Mouse (Mus musculus) natural killer cell, adult 2 months (primary cell): Measurements from ENCODE around the gene Hap1.
A peak's percentile ranks its signal among the peaks of the same experiment; 100 is the strongest.
"Not testable (repeated sequence)": the region's sequence is repeated elsewhere in the genome, so short reads cannot be mapped to it uniquely, and the experiment has no call there.

Source experiments
- DNase-seq, 2 experiments: peaks; one replicate each; pipeline ENCODE4 v3.0.0; 2022; ENCODE audit warnings: low spot score in 2 of 2

Gene Hap1

GRCm38 (mm10) chr11:100389931-100390445, 34.1 kb upstream of the Hap1 start:
- no peak for DNase-seq

- no peak for DNase-seq
Measured at GRCm38 (mm10) chr11:100388588-100388987, 32.7 kb upstream of the Hap1 start.

- no peak for DNase-seq
Measured at GRCm38 (mm10) chr11:100387589-100388375, 31.9 kb upstream of the Hap1 start.

- DNase-seq: no peak
Measured at GRCm38 (mm10) chr11:100387111-100387510, 31.2 kb upstream of the Hap1 start.

DNA sequence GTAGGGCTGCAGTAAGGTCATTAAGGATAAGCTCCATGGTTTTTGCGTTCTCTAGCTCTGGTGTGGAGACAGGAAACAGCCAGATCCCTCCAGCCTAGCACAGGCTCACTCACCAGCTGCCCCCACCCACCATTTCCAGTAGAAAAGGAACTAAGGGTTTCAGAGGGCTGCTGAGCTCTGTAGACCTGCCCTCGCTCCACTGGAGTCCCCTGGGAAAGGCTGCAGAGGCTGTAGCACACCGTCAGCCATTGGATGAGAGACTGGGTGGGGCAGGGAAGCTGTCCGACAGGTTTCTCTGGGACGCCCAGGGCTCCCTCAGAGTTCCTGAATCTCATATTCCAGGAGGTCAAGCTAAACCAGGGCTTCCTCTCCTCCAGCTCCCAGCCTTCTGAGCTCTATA, 30.7 kb upstream of the Hap1 start:
- DNase-seq: no peak

DNA sequence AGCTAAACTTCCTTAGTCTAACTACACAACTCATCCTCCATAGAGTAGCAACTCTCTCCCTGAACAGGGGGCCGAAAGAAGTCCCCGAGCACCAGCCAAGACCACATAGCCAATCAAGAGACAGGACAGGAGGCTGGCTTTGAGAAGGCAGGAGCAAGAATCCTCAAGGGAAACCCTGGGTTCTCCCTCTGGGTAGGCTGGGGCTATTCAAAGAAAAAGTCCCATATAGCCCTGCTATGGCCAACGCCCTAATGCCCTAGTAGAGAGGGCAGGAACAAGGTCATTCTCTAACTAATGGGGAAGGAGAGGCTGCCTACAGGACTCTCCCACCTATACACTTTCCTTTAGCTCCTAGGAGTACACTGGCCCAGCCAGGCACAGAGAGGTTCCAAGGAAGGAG, 29.1 kb upstream of the Hap1 start:
- DNase-seq: no peak

DNA sequence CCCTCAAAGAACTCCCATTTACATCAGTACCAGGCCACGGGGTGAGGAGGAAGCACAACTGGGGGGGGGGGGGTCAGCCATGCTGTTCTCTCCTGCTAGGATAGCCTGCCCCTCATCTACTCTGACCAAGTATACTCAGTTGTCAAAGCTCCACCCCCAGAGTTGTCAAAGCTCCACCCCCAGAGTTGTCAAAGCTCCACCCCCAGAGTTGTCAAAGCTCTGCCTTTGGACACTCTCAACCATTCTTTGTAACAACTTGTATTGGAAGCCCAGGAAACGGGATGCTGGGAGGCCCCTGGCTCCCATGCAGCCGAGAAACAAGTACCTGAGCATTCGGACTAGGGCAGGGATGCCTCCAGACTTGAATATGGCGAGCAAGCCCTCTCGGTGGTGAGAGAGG, 26.8 kb upstream of the Hap1 start:
- DNase-seq: no peak

- no peak for DNase-seq
Measured at GRCm38 (mm10) chr11:100379311-100379710, 23.4 kb upstream of the Hap1 start.

- DNase-seq: no peak
Measured at GRCm38 (mm10) chr11:100378446-100378845, 22.5 kb upstream of the Hap1 start.

DNA sequence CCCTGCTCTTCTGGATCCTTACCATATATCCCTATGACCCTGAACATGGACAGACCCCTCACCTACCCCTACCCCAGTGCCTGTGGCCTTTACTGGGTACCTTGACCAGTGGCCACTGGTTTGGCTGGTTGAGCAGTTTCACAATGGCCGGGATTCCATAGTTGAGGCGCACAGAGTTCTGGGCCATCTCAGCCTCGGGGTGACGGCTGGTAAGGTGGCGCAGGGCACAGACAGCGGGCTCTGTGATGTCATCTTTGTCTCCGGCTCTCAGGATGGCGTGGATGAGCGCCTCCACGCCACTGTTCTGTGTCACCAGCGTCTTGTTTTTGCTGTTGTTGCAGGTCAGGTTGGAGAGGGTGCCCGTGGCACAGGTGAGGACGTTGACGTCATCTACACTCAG, 22.1 kb upstream of the Hap1 start:
- DNase-seq: no peak

DNA sequence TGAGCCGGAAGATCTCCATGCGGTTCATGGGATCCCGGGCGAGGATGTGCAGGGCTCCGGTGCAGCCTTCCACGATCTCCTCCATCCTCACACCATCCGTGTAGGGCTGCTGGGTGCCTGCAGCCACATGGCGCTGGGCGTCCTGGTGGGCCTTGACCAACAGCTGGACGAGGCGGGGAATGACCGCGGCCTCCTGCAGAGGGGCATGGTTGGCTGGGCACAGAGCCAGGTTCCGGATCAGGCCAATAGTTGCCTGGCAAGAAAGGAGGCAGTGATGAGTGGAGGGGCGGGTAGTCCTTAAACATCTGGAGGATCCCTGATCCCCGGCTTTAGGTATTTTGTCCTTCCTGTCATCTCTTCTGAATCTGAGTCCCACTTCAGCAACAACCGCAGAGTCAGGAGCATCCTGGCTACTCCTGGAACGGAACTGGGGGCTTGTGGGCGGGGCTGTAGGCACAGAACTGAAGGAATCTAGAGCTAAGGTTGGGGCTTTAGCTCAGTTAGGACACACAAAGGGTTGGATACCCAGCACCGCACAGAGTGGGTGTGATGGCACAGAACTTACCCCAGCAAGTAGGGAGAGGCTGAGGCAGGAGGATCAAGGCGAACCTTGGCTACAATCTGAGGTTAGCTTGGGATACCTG, 20.9 kb upstream of the Hap1 start:
- no peak for DNase-seq

DNA sequence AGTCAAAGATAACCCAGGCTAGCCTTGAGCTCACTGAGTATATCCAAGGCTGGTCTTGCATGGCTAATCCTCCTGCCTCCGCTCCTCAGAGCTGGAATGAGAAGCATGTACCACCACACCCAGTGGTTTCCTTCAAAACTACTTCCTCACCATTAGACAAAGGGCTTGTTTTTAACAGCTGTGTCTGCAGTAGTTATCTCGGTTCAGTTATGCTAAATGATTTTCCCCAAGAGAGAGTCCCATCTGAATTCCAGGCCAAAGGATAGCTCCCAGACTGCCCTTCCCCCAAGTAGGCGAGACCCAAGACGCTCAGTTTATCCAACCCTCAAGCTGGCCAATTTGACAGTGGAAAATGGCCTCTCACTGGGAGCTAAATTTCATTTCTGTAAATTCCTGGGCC, 20.1 kb upstream of the Hap1 start:
- DNase-seq: no peak

DNA sequence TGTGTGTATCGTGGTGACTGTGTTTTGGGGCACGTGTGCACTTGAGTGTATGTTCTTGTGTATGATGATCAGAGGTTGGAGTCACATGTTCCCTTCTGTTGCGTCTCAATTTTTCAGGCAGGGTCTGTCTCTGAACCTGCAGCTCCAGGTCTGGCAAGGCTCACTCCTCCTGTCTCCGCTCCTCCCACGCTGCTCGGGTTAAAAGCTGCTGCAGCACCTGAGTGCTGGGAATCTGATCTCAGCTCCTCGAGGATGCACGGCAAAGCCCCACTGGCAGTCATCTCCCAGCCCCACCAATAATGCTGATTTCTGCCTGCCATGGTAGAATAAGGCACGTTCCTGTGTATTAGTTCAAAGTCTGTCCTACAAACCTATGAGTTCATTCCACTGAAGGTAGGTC, 19.2 kb upstream of the Hap1 start:
- no peak for DNase-seq

- DNase-seq: no peak
Measured at GRCm38 (mm10) chr11:100371981-100372558, 16.1 kb upstream of the Hap1 start.

GRCm38 (mm10) chr11:100369822-100370221, 13.9 kb upstream of the Hap1 start:
- no peak for DNase-seq

DNA sequence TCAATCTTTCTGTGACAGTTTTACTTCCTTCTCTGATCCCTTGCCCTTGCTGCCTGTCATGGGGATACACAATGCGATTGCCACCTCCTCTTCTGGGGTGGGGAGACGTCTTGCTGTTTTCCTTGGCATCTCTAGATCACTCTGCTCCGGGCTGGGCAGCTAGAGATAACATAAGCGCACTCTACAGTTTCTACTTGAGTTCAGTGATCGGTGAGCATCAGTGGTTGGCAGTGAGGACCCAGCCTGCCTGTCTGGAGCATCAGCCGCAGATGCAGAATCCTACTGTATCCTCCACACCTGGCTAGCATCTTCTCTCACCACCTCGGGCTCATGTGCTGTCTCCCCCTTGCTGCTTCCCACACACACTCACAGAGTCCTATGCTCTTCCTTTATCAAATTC, 13.2 kb upstream of the Hap1 start:
- DNase-seq: no peak

DNA sequence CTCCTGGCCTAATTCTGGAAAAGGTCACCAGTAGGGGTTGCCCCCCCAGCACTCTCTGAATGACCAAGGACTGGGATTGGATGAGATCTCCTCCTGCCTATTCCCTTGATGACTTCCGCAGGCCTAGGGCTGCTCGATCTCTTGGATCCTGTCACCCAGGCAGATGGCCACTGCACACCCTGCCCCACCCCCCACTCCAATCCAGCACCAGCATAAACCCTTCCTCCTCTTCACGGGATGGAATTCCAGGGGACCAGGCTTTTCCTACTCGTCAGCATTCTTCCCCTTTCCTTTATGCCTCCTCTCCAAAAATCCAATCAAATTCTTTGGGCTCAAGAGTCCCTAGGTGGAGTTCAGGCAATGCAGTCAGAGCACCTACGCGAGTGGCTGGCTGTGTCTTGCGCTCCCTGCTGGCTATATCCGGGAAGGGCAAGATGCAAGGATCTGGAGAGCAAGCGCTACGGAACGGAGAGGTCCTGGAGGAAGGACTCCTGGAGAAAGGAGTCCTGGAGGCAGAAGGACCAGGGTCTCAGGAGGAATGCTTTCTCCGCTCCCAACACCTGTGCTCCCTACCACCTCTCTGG, 7.1 kb upstream of the Hap1 start:
- peak; percentile 17 to 53 for DNase-seq

DNA sequence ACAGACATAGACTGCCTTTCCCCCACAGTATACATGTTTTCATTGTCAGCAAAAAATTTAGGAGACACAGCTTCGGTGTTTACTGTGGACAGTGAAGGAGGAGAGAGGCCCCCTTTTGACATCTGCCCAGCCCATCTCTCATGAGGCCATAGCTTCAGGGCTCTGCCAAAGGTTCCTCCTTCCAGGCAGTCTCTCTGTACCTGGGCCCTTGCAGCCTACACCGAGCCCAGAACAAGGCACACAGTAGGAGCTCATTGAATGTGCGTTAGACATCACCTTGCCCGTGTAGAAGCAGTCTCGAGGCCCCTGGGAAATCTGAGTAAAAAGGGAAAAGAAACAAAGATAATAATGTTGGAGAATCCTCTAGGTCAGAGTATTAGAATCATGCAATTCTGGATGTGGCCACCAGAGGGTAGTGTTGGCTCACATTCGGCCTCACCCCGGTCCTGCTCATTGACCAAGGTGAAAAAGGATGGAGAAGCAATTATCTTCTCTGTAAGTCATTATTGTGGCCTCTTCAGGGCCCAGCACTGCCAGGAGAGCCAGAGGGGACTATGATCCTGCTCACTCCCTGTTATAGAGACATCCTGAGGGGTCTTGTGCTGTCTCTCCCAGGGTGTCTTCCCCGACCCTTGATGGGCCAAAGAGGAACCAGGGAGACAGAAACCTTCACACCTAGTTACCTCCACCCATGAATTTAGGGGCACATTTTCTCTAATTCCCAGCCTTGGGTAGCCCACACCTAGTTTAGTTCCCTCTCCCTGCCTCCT, 6.5 kb upstream of the Hap1 start:
- DNase-seq: peak; percentile 66 to 80

- not testable (repeated sequence) for DNase-seq
Measured at GRCm38 (mm10) chr11:100361059-100361458, 5.1 kb upstream of the Hap1 start.

DNA sequence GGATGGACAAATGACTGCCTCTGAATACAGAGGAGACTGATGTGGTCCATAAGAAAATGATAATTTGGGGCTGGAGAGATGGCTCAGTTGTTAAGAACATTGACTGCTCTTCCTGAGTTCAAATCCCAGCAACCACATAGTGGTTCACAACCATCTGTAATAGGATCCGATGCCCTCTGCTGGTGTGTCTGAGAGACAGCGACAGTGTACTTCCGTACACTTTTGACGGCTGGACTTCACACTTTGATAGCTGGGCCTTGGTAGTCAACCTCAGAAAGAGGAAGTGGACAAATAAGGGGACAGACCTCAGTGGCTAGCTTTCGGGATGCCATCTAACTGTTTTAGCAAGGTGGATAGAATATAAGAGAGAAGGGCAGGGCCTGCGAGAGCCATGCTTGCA, 4.2 kb upstream of the Hap1 start:
- DNase-seq: no peak

DNA sequence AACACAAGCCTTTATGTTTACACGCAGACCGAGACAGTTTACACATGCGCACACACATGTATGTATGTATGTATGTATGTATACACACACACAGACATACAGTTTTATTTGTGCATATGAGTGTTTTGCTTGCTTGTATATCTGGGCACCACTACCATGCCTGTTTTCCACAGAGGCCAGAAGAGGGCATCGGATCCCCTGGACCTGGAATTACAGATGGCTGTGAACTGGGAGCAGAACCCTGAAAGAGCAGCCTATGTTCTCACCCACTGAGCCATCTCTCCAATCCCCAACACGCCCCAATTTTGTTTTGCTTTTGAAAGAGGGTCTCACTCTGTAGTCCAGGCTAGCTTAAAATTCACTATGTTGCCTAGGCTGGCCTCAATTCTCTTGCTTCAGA, 1.5 kb upstream of the Hap1 start:
- DNase-seq: no peak

DNA sequence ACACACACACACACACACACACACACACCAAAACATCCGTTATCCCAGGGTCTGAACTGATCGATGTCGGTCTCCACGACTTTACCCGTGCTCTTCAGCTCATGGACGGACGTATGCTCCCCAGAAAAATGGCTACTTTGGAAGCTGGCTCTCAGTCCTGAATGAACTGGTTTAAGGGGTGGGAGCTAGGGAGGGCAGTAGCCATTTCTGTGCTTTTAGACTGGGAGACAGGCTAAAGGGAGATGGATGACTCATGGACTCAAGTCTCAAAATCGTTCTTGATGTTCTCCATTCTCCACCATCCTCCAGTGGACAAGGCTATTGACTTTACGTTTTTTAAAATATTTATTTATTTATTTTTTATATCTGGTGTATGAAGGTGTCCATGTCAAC, 887 bp upstream of the Hap1 start:
- DNase-seq: no peak
